Mouse (Mus musculus) kidney, postnatal 36 days (tissue): ENCODE results near the gene Ccer1.
"Not testable (repeated sequence)": the region's sequence is repeated elsewhere in the genome, so short reads cannot be mapped to it uniquely, and the experiment has no call there.

Experiments
- DNase-seq, 2 experiments: peaks; one replicate each; pipeline ENCODE4 v3.0.0; 2021 to 2022; ENCODE audit warnings: mixed read lengths in 2 of 2

Gene Ccer1

GRCm38 (mm10) chr10:97692913-97693312 lies at the start of gene Ccer1:
Gene Ccer1 (plus strand): TSS chr10:97693059.
- DNase-seq: no peak

DNA sequence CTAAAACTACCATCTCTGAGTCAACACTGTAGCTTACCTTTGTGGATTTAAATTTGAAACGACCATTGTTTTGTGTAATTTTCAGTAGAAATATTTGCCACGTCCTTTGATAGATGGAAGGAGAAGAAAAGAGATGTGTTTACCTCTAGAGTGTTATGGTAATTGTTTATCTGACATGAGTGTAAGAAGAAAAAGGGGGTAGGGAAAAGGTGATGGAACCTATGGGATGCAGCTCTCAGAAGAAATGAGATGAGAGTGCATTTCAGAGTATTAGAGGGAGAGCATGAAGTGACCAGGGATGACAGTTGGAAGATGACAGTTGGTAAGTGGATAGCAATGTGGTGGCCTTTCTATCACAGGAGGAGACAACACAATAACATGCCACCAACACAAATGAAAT lies 49.1 kb upstream of the Ccer1 start, which contains the start of gene Epyc:
Gene Epyc (plus strand): TSS at position 301 of the 400 bp plus-strand sequence.
- DNase-seq: no peak

DNA sequence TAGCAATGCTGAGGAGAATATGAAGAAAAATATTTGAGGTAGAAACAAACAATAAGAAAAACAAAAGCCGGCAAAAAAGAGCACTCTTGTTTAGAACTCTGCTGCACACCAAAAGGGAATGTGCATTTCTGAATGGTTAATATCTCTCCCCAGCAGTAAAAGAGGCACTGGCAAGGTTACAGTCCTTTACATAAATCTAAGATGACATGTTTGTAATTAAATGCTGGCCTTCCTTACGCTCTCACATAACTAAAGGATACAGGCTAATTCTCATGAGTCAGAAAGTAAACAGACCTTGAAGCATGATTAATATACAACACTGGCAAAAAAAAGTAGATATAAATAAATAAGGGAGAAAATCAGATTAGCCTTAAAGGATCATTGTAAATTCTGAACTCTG lies 42.5 kb upstream of the Ccer1 start:
- no peak for DNase-seq

- DNase-seq: no peak
Observed at GRCm38 (mm10) chr10:97659489-97659888, 33.4 kb upstream of the Ccer1 start.

- DNase-seq: no peak
Observed at GRCm38 (mm10) chr10:97668656-97669055, 24.2 kb upstream of the Ccer1 start.

- DNase-seq: peak in 1 of 2 experiments; percentile 11
Observed at GRCm38 (mm10) chr10:97670202-97670601, 22.7 kb upstream of the Ccer1 start.

DNA sequence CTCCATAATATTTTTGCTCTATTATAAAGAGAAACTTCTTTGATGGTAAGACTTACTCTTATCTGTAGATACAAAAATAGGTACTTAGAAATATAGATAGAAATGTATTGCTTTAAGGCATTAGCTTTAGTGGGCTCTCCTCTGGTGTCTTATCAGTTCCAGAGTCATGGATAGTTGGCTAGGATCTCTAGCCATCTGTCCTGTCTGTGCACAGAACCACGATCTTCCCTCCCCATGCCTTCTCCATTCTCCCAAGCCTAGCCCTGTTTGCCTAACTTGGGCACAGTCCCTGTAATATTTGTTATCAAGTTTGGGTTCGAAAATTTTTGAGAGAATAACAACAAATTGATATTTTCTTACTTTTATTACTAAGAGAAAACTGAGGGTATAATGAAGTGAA lies 19.6 kb upstream of the Ccer1 start:
- DNase-seq: no peak

DNA sequence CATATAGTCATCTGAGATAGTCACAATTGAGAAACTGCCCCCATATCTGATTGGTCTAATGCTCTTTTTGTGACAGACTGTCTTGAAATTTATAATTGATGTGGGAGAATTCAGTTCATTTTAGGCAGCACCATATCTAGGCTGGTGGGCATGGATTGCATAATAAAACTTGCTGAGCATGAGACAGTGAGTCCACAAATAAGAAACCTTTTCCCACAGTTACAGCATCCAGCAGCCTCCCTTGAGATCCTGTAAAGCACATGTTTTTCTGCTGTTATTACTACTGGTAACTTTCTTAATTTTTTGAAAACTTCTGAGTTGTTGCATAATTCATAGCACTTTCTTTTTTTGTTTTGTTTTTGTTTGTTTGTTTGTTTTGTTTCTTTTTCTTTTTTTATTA lies 9.9 kb upstream of the Ccer1 start:
- no peak for DNase-seq

- DNase-seq: no peak
Observed at GRCm38 (mm10) chr10:97687198-97687597, 5.7 kb upstream of the Ccer1 start.

DNA sequence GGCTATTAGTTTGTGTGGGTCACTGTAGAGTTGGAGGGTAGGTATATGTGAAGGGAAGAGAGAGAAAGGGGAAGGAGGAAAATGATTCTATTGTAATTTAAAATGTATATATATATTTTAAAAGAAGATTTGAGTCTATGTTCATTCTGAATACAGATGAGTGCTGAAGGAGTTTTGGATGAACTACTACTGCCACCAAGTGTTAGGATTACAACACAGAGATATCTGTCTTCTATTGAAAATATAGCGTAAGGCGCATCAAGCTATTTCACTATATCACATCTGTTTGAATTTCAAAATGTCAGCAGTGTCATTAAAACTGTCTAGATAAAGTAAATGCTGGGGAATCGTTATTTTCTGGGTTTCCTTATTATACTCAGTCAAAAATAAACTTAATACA lies 3.4 kb upstream of the Ccer1 start:
- DNase-seq: no peak

DNA sequence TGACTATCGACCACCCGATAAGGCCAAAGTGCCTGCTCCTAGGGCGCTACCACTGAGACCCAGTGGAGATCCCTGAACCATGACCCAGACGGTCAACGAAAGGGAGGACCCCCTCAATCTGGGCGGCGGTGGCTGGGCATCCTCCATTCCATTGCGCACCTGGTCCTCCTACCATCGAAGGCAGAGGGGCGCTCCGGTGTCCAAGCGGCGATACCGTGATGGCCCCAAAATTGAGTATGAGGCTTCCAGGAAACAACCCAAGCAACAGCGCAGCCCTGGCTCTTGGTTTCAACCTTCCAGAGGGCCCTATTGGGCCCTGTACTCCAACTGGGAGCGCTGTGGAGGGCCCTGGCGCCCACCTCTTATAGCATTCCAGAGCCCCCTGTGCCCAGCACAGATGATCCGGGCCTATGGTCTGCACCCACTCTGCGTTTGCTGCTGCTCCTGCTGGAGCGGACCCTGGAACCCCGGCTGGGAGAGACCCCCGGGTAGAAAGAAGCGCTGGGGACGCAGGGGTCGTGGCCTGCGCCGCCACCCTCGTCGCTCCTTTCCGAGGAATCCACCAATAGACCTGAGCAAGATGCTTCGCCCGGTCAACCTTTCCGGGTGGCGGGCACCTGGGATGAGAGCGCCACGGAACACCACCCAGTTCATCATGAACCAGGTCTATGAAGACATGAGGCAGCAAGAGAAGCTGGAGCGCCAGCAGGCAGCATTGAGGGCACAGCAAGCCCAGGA lies 708 bp downstream of the Ccer1 start:
- no peak for DNase-seq

DNA sequence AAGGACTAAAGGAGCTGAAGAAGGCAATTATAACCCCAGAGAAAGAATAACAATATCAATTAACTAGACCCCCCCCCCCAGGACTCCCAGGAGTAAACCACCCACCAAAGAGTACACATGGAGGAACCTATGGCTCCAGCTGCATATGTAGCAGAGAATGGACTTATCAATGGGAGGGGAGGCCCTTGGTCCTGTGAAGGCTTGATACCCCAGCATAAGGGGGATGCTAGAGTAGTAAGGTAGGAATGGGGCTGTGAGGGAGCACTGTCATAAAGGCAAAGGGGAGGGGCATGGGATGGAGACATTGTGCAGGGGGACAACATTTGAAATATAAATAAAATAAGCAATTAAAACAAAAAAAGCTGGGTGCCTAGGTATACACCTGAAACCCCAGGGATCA lies 9.5 kb downstream of the Ccer1 start:
- no peak for DNase-seq

- DNase-seq: peak; percentile 33 to 71
Observed at GRCm38 (mm10) chr10:97704562-97704961, 11.7 kb downstream of the Ccer1 start.

- DNase-seq: peak; percentile 8 to 50
Observed at GRCm38 (mm10) chr10:97712687-97713086, 19.8 kb downstream of the Ccer1 start.

DNA sequence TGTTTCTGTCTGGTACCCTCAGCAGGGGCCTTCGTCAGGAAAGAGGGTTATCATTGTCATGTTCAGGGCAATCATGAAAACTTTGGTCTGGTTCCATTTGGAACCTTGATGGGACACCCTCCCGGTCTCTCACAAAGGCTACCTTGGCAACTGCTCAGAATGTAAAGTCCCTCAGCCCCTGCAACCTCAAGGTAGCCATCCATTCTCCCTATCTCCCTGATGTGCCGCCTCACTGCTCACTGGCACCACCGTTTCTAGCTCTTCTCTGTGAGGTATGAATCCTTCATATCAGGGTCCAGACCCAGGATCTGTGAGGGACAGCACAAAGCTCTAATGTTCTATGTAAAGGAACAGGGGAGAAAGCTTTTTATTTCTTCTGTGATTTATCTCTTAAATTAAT lies 21.7 kb downstream of the Ccer1 start:
- no peak for DNase-seq

GRCm38 (mm10) chr10:97715289-97715906 lies 22.5 kb downstream of the Ccer1 start:
- no peak for DNase-seq

DNA sequence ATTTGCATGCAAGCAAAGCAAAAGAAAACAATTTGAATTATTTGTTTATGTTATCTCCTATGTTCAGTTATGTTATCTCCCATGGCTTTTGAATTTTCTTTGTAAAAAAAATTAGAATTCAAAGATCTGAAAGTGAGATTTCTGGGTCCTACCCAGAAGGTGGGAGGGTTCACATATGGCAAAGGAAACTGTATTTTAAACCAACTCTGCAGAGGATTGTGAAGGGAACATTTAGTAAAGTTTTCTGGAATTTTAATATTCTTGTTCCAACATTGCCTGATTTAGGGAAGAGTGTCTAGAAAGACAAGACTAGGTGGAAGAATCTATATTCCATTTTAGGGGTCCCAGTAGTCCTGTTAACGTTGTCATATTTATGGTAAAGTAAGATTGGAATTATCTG lies 24.4 kb downstream of the Ccer1 start:
- DNase-seq: no peak

- no peak for DNase-seq
Observed at GRCm38 (mm10) chr10:97718021-97718420, 25.2 kb downstream of the Ccer1 start.

- DNase-seq: peak; percentile 20 to 22
Observed at GRCm38 (mm10) chr10:97720625-97721024, 27.8 kb downstream of the Ccer1 start.

GRCm38 (mm10) chr10:97722709-97723108 lies 29.9 kb downstream of the Ccer1 start:
- no peak for DNase-seq

DNA sequence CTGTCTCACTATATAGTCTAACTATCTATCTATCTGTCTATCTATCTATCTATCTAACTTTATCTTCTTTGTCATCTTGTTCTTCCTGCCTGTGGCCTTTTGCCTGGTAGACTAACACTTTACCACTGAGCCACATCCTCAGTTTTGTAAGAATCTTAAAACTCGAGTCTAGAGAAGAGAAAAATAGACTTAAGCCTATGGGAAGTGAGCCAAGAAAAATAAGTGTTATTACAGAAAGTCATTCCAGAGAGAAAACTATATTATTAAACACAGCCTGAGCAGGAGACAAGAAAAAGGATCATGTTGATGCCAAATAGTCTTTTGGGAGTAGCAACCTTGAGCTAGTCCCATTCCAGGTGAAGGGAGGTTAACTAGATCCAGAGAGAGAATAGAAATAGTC lies 33.1 kb downstream of the Ccer1 start:
- DNase-seq: no peak

GRCm38 (mm10) chr10:97726655-97727054 lies 33.8 kb downstream of the Ccer1 start, which contains the start of gene C030005K15Rik:
Gene C030005K15Rik (minus strand): TSS chr10:97726755.
- DNase-seq: not testable (repeated sequence)
